Mouse (Mus musculus): ENCODE data around the gene Eif4e. TPM values are rescaled to one million over a fixed set of nuclear protein-coding genes. Genes with fewer than 3 reads are reported as not detected.

Eif4e gene
- polyA plus RNA-seq, 1 experiment from 2014 or later, result 133 TPM

GRCm38 (mm10) chr3:138591002-138591401 lies 65.0 kb downstream of the Eif4e start:
- 59% methylated on average over 4 of the region's 4 CpGs for WGBS (ENCODE audit: insufficient replicate concordance)
- H3K36me3 ChIP-seq (ENCODE audit: control insufficient read depth, insufficient read depth), result no peaks in the 10 kb centered on the region

GRCm38 (mm10) chr3:138591806-138592365 lies 65.9 kb downstream of the Eif4e start:
- 53% methylated on average over 7 of the region's 7 CpGs for WGBS (ENCODE audit: insufficient replicate concordance)
- Histone ChIP-seq H3K36me3 (ENCODE audit: control insufficient read depth, insufficient read depth) (no peaks in the 10 kb centered on the region), H3K9me3 (replicated peaks; ENCODE audit: control insufficient read depth, low read length) (no peaks in the 10 kb centered on the region), H3K27me3 (ENCODE audit: control insufficient read depth, insufficient read depth, low read depth, low read length) (no peaks in the 10 kb centered on the region), H3K27ac (ENCODE audit: low read length) (no peak overlapping the region), H3K4me1 (ENCODE audit: control insufficient read depth, low read depth, low read length) (no peaks in the 10 kb centered on the region), H3K4me2 (ENCODE audit: low read depth, low read length) (no peak overlapping the region), H3K4me3 (ENCODE audit: low read depth, low read length) (no peak overlapping the region), H3K9ac (ENCODE audit: low read depth, low read length) (no peak overlapping the region)
- no peak for ATAC-seq (ENCODE audit: low read depth)

More at GRCm38 (mm10) chr3:138591002-138591401, 65.0 kb downstream of the Eif4e start:
- H3K9me3 ChIP-seq (replicated peaks; ENCODE audit: control insufficient read depth, low read length), result no peaks in the 10 kb centered on the region
- no peaks in the 10 kb centered on the region for H3K27me3 ChIP-seq (ENCODE audit: control insufficient read depth, insufficient read depth, low read depth, low read length)
- no peak overlapping the region for H3K9ac ChIP-seq (ENCODE audit: low read depth, low read length)
- no peaks in the 10 kb centered on the region for H3K4me1 ChIP-seq (ENCODE audit: control insufficient read depth, low read depth, low read length)
- H3K4me2 ChIP-seq (ENCODE audit: low read depth, low read length), result no peak overlapping the region
- no peak overlapping the region for H3K27ac ChIP-seq (ENCODE audit: low read length)
- no peak for ATAC-seq (ENCODE audit: low read depth)
- H3K4me3 ChIP-seq (ENCODE audit: low read depth, low read length), result no peak overlapping the region

GRCm38 (mm10) chr3:138593131-138593530 lies 67.2 kb downstream of the Eif4e start:
- no peak for ATAC-seq (ENCODE audit: low read depth)
- Histone ChIP-seq H3K36me3 (ENCODE audit: control insufficient read depth, insufficient read depth) (no peaks in the 10 kb centered on the region), H3K27ac (ENCODE audit: low read length) (no peak overlapping the region), H3K4me2 (ENCODE audit: low read depth, low read length) (no peak overlapping the region), H3K27me3 (ENCODE audit: control insufficient read depth, insufficient read depth, low read depth, low read length) (no peaks in the 10 kb centered on the region), H3K4me1 (ENCODE audit: control insufficient read depth, low read depth, low read length) (no peaks in the 10 kb centered on the region), H3K4me3 (ENCODE audit: low read depth, low read length) (no peak overlapping the region), H3K9ac (ENCODE audit: low read depth, low read length) (no peak overlapping the region), H3K9me3 (replicated peaks; ENCODE audit: control insufficient read depth, low read length) (no peaks in the 10 kb centered on the region)
- 70% methylated on average over 8 of the region's 8 CpGs for WGBS (ENCODE audit: insufficient replicate concordance)

GRCm38 (mm10) chr3:138593911-138594310 lies 67.9 kb downstream of the Eif4e start:
- no peak for ATAC-seq (ENCODE audit: low read depth)
- H3K36me3 ChIP-seq (ENCODE audit: control insufficient read depth, insufficient read depth), result no peaks in the 10 kb centered on the region
- no peaks in the 10 kb centered on the region for H3K4me1 ChIP-seq (ENCODE audit: control insufficient read depth, low read depth, low read length)

GRCm38 (mm10) chr3:138601076-138601475 lies 75.1 kb downstream of the Eif4e start:
- Histone ChIP-seq H3K4me1 (ENCODE audit: control insufficient read depth, low read depth, low read length) (no peaks in the 10 kb centered on the region), H3K4me2 (ENCODE audit: low read depth, low read length) (no peak overlapping the region), H3K9ac (ENCODE audit: low read depth, low read length) (no peak overlapping the region), H3K27me3 (ENCODE audit: control insufficient read depth, insufficient read depth, low read depth, low read length) (no peaks in the 10 kb centered on the region), H3K4me3 (ENCODE audit: low read depth, low read length) (no peak overlapping the region), H3K27ac (ENCODE audit: low read length) (no peak overlapping the region), H3K9me3 (replicated peaks; ENCODE audit: control insufficient read depth, low read length) (no peaks in the 10 kb centered on the region), H3K36me3 (ENCODE audit: control insufficient read depth, insufficient read depth) (no peaks in the 10 kb centered on the region)
- WGBS (ENCODE audit: insufficient replicate concordance), result 57% methylated on average over 4 of the region's 4 CpGs
- ATAC-seq (ENCODE audit: low read depth), result no peak

More at GRCm38 (mm10) chr3:138593911-138594310, 67.9 kb downstream of the Eif4e start:
- no peak overlapping the region for H3K27ac ChIP-seq (ENCODE audit: low read length)
- no peaks in the 10 kb centered on the region for H3K27me3 ChIP-seq (ENCODE audit: control insufficient read depth, insufficient read depth, low read depth, low read length)
- WGBS (ENCODE audit: insufficient replicate concordance), result 79% methylated on average over 7 of the region's 7 CpGs
- no peak overlapping the region for H3K9ac ChIP-seq (ENCODE audit: low read depth, low read length)
- H3K9me3 ChIP-seq (replicated peaks; ENCODE audit: control insufficient read depth, low read length), result no peaks in the 10 kb centered on the region
- no peak overlapping the region for H3K4me2 ChIP-seq (ENCODE audit: low read depth, low read length)
- H3K4me3 ChIP-seq (ENCODE audit: low read depth, low read length), result no peak overlapping the region

GRCm38 (mm10) chr3:138605132-138605531 lies 79.2 kb downstream of the Eif4e start:
- H3K9ac ChIP-seq (ENCODE audit: low read depth, low read length), result no peak overlapping the region
- H3K4me1 ChIP-seq (ENCODE audit: control insufficient read depth, low read depth, low read length), result no peaks in the 10 kb centered on the region
- H3K27ac ChIP-seq (ENCODE audit: low read length), result no peak overlapping the region
- no peaks in the 10 kb centered on the region for H3K27me3 ChIP-seq (ENCODE audit: control insufficient read depth, insufficient read depth, low read depth, low read length)
- no peak overlapping the region for H3K4me3 ChIP-seq (ENCODE audit: low read depth, low read length)
- 63% methylated on average over 8 of the region's 8 CpGs for WGBS (ENCODE audit: insufficient replicate concordance)
- ATAC-seq (ENCODE audit: low read depth), result no peak
- no peak overlapping the region for H3K4me2 ChIP-seq (ENCODE audit: low read depth, low read length)
- no peaks in the 10 kb centered on the region for H3K9me3 ChIP-seq (replicated peaks; ENCODE audit: control insufficient read depth, low read length)
- H3K36me3 ChIP-seq (ENCODE audit: control insufficient read depth, insufficient read depth), result no peaks in the 10 kb centered on the region

- H3K9me3 ChIP-seq (replicated peaks; ENCODE audit: control insufficient read depth, low read length), result no peaks in the 10 kb centered on the region
- H3K27me3 ChIP-seq (ENCODE audit: control insufficient read depth, insufficient read depth, low read depth, low read length), result no peaks in the 10 kb centered on the region
- 74% methylated on average over 5 of the region's 5 CpGs for WGBS (ENCODE audit: insufficient replicate concordance)
- no peak for ATAC-seq (ENCODE audit: low read depth)
- peaks cover 14% of the 10 kb centered on the region for H3K4me1 ChIP-seq (ENCODE audit: control insufficient read depth, low read depth, low read length)
- H3K27ac ChIP-seq (ENCODE audit: low read length), result no peak overlapping the region
- H3K4me3 ChIP-seq (ENCODE audit: low read depth, low read length), result no peak overlapping the region
- no peak overlapping the region for H3K9ac ChIP-seq (ENCODE audit: low read depth, low read length)
- H3K36me3 ChIP-seq (ENCODE audit: control insufficient read depth, insufficient read depth), result no peaks in the 10 kb centered on the region
- H3K4me2 ChIP-seq (ENCODE audit: low read depth, low read length), result no peak overlapping the region
Observed at GRCm38 (mm10) chr3:138608665-138609064, 82.7 kb downstream of the Eif4e start.

MicroRNA genes within 50 kb of the gene (microRNA counts, 519-probe panel; counts per million panel counts)
- microRNA mmu-miR-1956, result 2,160 counts per million, percentile 35 among the panel's probes with 10 or more counts

Small RNA genes within 50 kb of the gene (microRNA-seq; reads per million reads assigned to microRNA genes)
- 2.2 reads per million for gene Mir1956

Other genes starting within 250 kb of the Eif4e start
- gene Adh6a, start 212.9 kb upstream of the Eif4e start, polyA plus RNA-seq (2015; fragmentation: Nextera tagmentation; extraction: Ambion mirVana), result not detected in 2 replicates
- gene Adh6b, start 184.4 kb upstream of the Eif4e start, polyA plus RNA-seq (2015; fragmentation: Nextera tagmentation; extraction: Ambion mirVana), result 0.20 and 0.30 TPM in 2 replicates
- gene Adh4, start 110.7 kb upstream of the Eif4e start, polyA plus RNA-seq (2015; fragmentation: Nextera tagmentation; extraction: Ambion mirVana), result 0.06 and 0.09 TPM in 2 replicates
- gene Adh5, start 83.1 kb upstream of the Eif4e start, polyA plus RNA-seq (2015; fragmentation: Nextera tagmentation; extraction: Ambion mirVana), result 178 and 180 TPM in 2 replicates
- gene Metap1, start 36.7 kb upstream of the Eif4e start, polyA plus RNA-seq (2015; fragmentation: Nextera tagmentation; extraction: Ambion mirVana), result 19.0 and 21.2 TPM in 2 replicates
- gene Tspan5, start 216.0 kb downstream of the Eif4e start, polyA plus RNA-seq (2015; fragmentation: Nextera tagmentation; extraction: Ambion mirVana), result 2.3 and 2.6 TPM in 2 replicates

All from liver, embryonic 16.5 days (tissue).